Mouse (Mus musculus) heart, postnatal 36 days (tissue): Measurements from ENCODE around the gene Ptpn14. TPM values are rescaled to one million over a fixed set of nuclear protein-coding genes. Genes with fewer than 3 reads are reported as not detected.

ENCODE experiments used
- DNase-seq, 2 experiments: peaks; one replicate each; pipeline ENCODE4 v3.0.0; 2021 to 2022
- intact Hi-C: fragments of 180-260 bp; cut with DNase I; formaldehyde crosslinking; loops from one replicate; pipeline ENCODE4 v1.15.1; 2025
- total RNA-seq, 2 experiments: library from RNA; stranded (reverse); gene quantifications; 2 replicates each; pipeline ENCODE4 v1.2.3; 2021

The Ptpn14 gene
- total RNA-seq, 2 experiments from 2014 or later = 30.7 to 31.2 TPM

DNA sequence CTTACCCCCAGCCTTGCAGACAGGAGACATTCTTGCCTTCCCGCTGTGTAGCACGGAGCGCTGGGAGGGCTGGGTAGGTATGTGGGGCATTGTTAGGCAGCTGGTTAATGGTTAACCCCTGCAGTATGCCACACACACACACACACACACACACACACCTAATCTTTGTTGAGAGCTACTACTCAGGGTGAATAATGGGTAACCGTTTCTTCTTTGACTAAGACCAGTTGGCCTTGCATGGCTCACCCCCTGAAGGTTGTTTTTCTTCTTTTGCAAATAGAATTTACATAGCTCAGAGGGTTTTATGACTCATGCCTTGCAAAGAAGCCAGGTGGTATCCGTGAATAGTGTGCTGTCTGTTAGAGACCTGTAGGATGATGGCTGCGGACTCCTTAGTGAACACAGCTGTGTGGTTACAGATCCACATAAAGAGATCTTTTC is 33.5 kb downstream of the Ptpn14 start:
- no peak for DNase-seq
- intact Hi-C loops = no loop called here

DNA sequence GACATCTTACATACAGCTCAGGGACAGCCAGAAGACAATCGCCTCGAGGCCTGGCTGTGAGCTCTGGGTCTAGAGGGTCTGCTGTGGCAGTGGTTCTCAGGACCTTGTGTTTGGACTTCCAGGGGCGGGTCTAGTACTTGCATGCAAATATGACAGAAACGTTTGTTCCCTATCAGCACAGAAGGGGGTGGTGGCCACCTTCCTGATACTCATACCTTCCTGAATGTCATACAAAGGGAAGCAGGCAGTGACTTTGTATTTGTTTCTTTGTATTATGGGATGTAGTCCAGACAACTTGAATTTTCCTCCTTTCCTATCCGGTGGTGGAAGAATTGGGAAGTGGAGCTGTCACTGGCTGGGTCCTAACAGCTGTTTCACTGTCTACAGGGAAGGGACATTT is 36.2 kb downstream of the Ptpn14 start:
- intact Hi-C loops = no loop called here

DNA sequence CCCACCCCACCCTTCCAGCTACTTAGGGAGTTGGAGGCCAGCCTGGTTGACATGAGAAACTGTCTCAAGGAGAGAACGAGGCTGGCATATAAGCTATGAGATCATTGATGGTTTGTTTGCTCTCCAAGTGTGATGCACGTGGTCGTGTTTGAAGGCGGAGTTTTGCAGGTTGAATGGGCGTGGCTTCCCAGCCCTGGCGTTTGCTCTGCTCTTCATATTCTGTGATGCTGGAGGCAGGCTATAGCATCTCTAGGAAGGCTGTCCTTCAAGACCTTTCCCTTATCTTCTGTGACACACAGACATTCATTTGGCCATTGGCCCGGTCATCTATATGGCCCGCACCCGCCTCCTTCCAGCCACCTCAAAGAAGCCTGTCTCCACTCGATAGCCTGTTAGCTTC is 39.1 kb downstream of the Ptpn14 start:
- intact Hi-C loops = no loop called here
- DNase-seq = no peak

More for the DNA sequence above, 36.2 kb downstream of the Ptpn14 start:
- DNase-seq = no peak

DNA sequence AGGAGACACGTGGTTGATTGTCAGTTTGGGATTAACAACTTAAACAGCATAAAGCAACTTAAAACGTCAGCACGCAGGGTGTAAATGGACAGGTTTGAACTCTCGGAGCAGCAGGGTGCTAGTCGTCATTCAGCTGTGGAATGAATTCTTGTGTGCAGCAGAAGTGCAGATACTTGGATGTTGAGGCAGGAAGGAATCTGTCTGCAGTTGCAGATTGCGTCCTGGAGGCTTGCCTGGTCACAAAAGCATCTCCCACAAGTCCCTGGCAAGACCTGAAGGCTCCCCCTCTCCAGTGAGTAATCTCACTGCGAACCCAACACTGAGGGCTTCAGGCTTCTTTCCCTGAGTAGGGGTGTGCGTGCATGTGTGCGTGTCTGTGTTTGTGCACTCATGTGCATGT is 39.8 kb downstream of the Ptpn14 start:
- intact Hi-C loops = no loop called here
- DNase-seq = no peak

- DNase-seq = no peak
- intact Hi-C loops = loop anchor here (2.0 kb wide), 1 partner anchor 42 kb away; no protein-coding TSS in a partner anchor
These were observed 42.4 kb downstream of the Ptpn14 start for GRCm38 (mm10) chr1:189770516-189770915.

- no peak for DNase-seq
- intact Hi-C loops = no loop called here
These were observed 44.6 kb downstream of the Ptpn14 start for GRCm38 (mm10) chr1:189772707-189773106.

GRCm38 (mm10) chr1:189774778-189775177 is 46.7 kb downstream of the Ptpn14 start:
- peak in 1 of 2 experiments; percentile 27 for DNase-seq
- intact Hi-C loops = no loop called here

GRCm38 (mm10) chr1:189777207-189777606 is 49.1 kb downstream of the Ptpn14 start:
- intact Hi-C loops = no loop called here
- DNase-seq = no peak

DNA sequence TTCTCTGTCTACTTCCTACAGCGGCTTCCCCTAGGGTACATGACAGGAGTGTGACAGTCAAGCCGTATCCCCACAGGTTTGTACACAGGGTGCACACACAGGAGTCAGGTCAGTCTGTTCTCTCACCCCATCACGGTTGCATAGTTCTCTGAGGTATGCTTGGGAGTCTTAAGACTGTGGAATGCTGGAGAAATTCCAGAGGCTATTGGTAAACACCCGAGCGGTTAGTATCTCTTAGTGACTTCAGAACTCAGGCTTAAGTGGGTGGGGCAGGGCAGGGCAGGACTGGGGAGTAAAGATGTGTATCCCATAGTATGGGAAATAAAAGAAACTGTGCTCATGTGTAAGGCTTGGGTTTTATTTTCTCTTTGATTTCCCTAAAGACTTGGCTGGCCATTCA is 50.3 kb downstream of the Ptpn14 start:
- intact Hi-C loops = no loop called here
- DNase-seq = no peak

- intact Hi-C loops = no loop called here
- DNase-seq = no peak
These were observed 51.2 kb downstream of the Ptpn14 start for GRCm38 (mm10) chr1:189779226-189779625.

GRCm38 (mm10) chr1:189781721-189782345 is 53.8 kb downstream of the Ptpn14 start:
- intact Hi-C loops = no loop called here
- no peak for DNase-seq

DNA sequence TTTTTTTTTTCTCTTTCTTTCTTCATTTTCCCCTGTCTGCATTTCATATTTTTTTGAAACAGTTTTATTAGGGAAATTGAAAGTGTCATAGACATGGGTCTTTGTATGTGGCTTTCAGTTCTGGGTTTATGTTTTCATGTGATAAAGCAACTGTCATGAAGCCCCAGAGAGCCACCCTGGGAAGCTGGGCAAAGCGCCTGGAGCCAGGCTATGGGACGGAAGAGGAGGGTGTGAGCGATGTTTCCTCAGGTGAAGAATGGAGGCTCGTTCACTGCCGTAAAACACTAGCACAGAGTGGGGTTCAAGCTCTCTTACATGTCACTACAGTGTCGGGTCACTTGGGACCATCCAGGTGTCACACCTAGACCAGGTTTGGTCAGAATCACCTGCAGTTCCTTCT is 54.6 kb downstream of the Ptpn14 start:
- intact Hi-C loops = no loop called here
- DNase-seq = no peak

GRCm38 (mm10) chr1:189784503-189784902 is 56.4 kb downstream of the Ptpn14 start:
- DNase-seq = no peak
- intact Hi-C loops = no loop called here

- intact Hi-C loops = no loop called here
- DNase-seq = peak in 1 of 2 experiments; percentile 24
These were observed 58.8 kb downstream of the Ptpn14 start for GRCm38 (mm10) chr1:189786707-189787485.

- DNase-seq = no peak
- intact Hi-C loops = no loop called here
These were observed 61.5 kb downstream of the Ptpn14 start for GRCm38 (mm10) chr1:189789545-189789944.

- intact Hi-C loops = no loop called here
- no peak for DNase-seq
These were observed 62.6 kb downstream of the Ptpn14 start for GRCm38 (mm10) chr1:189790666-189791065.

DNA sequence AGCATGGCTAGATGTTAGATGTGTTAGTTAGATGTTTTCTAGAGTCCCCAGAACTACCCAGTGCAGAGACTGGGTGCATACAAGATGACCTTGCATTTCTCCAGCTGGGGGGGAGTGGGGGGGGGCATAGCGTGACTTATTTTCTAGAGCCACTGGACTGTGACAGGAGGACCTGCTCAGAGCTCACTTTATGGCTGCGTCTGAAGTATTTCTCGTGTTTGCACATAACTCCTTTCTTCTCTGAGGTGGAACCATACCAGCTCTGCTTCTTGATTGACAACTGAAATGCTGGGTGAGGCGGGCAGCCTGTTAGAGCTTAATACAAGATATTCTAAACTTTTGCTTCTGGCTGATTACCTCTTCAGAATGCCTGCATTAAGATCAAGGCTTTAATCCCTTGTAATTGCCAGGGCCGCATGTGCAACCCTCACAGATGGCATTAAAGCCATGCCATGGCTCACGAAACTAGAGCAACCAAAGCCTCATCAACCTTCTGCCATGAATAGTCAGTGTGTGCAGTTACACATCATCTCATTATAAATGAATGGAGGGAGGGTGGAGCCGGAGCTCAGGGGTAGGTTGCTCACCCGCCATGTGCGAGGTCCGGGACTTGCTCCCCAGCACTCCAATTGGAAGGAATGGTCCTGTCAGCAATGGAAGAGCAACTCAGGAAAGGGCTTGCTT is 63.6 kb downstream of the Ptpn14 start:
- intact Hi-C loops = no loop called here
- no peak for DNase-seq

DNA sequence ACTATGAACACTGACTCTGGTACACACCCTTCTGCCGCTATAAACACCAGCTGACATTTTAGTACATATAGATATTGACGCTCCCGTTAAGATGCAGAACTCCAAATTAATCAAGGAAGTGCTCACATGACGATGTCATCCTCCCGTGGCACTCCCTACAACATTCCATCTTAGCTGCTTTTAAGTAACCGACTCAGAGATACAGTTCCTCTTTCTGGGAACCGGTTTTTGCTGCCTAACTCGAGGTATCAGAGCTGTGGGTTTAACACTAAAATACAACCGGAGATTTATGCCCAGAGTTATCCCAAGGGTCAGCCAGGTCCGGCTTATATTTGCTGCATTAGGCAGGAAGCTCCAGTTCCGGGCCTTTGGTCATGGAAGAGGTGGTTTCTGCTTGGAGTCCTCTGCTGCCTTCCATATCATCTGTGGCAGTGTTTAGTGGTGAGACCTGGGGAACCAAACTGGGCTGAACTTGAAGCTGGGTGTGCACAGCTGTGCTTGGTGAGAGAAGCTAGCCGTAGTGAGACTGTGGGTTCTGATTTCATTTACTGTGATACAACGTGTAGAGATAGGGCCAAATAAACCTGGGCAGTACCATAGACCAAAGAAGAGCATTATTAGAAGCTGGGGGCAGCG is 64.6 kb downstream of the Ptpn14 start:
- DNase-seq = no peak
- intact Hi-C loops = no loop called here

GRCm38 (mm10) chr1:189798949-189799348 is 70.9 kb downstream of the Ptpn14 start:
- no peak for DNase-seq
- intact Hi-C loops = no loop called here

GRCm38 (mm10) chr1:189800211-189800961 is 72.3 kb downstream of the Ptpn14 start:
- no peak for DNase-seq
- intact Hi-C loops = no loop called here
